Mouse (Mus musculus): Measurements from ENCODE around the gene Ranbp3. TPM values are rescaled to one million over a fixed set of nuclear protein-coding genes. Genes with fewer than 3 reads are reported as not detected.

Ranbp3 gene
- total and polyA plus RNA-seq, 2 experiments = 14.3 to 38.7 TPM

DNA sequence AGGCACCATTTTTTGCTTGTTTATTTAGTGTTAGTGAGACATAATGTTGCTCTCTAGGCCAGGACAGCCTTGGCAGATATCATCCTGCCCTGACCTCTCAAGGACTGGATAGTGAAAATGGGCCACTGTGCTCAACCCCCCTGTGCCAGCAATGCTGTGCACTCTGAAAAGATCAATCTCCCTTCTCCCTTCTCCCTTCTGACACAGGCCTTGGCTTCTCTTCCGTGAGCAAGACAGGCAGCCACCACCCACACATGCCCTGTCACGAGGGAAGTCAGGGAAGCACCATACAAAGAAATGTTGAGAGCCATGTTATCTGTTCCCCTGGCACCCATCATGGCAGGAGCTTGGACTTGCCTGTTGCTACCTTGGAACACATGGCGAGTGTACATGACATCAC lies 17.8 kb upstream of the Ranbp3 start:
- TF ChIP-seq CTCF (IDR thresholded peaks at IDR 0.05; ENCODE audit: low read depth, low read length) (no peak), POLR2A (IDR thresholded peaks at IDR 0.05; ENCODE audit: extremely low read depth, insufficient read depth, low read length) (no peak)
- H3K27me3 ChIP-seq (ENCODE audit: control insufficient read depth, insufficient read depth, low read length) = no peaks in the 10 kb centered on the region
- no peaks in the 10 kb centered on the region for H3K36me3 ChIP-seq (ENCODE audit: control insufficient read depth, insufficient read depth, low read length)
- no peak overlapping the region for H3K27ac ChIP-seq (replicated peaks; ENCODE audit: insufficient read depth, low read depth, low read length)
- H3K4me1 ChIP-seq (ENCODE audit: control insufficient read depth, insufficient read depth, low read length) = no peaks in the 10 kb centered on the region
- H3K4me3 ChIP-seq (ENCODE audit: insufficient read depth, low read depth, low read length) = no peak overlapping the region
- H3K9ac ChIP-seq (ENCODE audit: low read depth, low read length) = no peak overlapping the region
- no peak for DNase-seq (ENCODE audit: extremely low read depth, low read depth, low spot score)
- WGBS = 41% methylated on average over 3 of the region's 3 CpGs
- H3K79me2 ChIP-seq (ENCODE audit: control insufficient read depth, insufficient read depth, low read length) = no peaks in the 10 kb centered on the region

DNA sequence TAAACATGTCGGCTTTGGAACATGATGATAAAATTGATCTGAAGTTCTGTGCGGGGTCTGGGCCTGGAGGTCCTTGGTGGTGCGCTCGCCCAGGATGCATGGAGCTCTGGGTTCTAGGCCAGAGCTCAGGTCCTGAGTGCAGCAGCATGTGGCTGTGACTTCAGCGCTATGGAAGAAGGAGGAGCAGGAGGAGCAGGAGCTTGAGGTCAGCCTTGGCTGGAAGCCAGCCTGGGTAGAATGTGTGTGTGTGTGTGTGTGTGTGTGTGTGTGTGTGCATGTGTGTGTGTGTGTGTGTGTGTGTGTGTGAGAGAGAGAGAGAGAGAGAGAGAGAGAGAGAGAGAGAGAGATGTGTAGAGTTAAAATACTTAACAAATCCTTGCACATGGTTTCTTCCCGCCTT lies 16.9 kb upstream of the Ranbp3 start:
- no peak overlapping the region for H3K27ac ChIP-seq (replicated peaks; ENCODE audit: insufficient read depth, low read depth, low read length)
- H3K4me3 ChIP-seq (ENCODE audit: insufficient read depth, low read depth, low read length) = no peak overlapping the region
- H3K27me3 ChIP-seq (ENCODE audit: control insufficient read depth, insufficient read depth, low read length) = no peaks in the 10 kb centered on the region
- no peaks in the 10 kb centered on the region for H3K79me2 ChIP-seq (ENCODE audit: control insufficient read depth, insufficient read depth, low read length)
- no peak for DNase-seq (ENCODE audit: extremely low read depth, low read depth, low spot score)
- no peak for TF ChIP-seq POLR2A (IDR thresholded peaks at IDR 0.05; ENCODE audit: extremely low read depth, insufficient read depth, low read length)
- TF ChIP-seq CTCF (IDR thresholded peaks at IDR 0.05; ENCODE audit: low read depth, low read length) = no peak
- H3K4me1 ChIP-seq (ENCODE audit: control insufficient read depth, insufficient read depth, low read length) = no peaks in the 10 kb centered on the region
- 87% methylated on average over 6 of the region's 6 CpGs for WGBS
- H3K9ac ChIP-seq (ENCODE audit: low read depth, low read length) = no peak overlapping the region
- H3K36me3 ChIP-seq (ENCODE audit: control insufficient read depth, insufficient read depth, low read length) = no peaks in the 10 kb centered on the region

DNA sequence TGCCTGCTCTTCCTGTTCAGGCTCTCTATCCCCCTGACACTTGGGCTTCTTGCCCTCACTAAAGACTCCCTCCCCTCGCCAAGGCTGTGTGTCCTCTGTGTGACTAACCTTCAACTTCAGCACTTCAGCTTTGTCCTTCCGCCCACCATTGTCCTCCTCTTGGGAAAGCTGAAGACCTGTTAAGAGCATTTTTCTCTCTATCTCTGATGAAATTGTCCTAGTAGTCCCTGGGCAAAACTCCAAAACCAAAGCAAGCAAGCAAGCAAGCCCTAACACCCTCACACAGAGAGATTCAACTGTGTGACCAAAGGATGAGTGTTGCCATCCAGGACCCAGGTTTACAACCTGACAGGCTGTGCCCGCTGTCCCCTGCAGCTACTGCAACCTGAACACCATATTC lies 9.4 kb upstream of the Ranbp3 start:
- Histone ChIP-seq H3K27ac (replicated peaks; ENCODE audit: insufficient read depth, low read depth, low read length) (no peak overlapping the region), H3K27me3 (ENCODE audit: control insufficient read depth, insufficient read depth, low read length) (no peaks in the 10 kb centered on the region), H3K9ac (ENCODE audit: low read depth, low read length) (no peak overlapping the region), H3K4me3 (ENCODE audit: insufficient read depth, low read depth, low read length) (no peak overlapping the region), H3K79me2 (ENCODE audit: control insufficient read depth, insufficient read depth, low read length) (no peaks in the 10 kb centered on the region), H3K4me1 (ENCODE audit: control insufficient read depth, insufficient read depth, low read length) (no peaks in the 10 kb centered on the region; the same call in 1 of the 2 replicates), H3K36me3 (ENCODE audit: control insufficient read depth, insufficient read depth, low read length) (no peaks in the 10 kb centered on the region)
- 67% methylated on average over 3 of the region's 3 CpGs for WGBS
- TF ChIP-seq POLR2A (IDR thresholded peaks at IDR 0.05; ENCODE audit: extremely low read depth, insufficient read depth, low read length) = no peak
- TF ChIP-seq CTCF (IDR thresholded peaks at IDR 0.05; ENCODE audit: low read depth, low read length) = no peak
- DNase-seq (ENCODE audit: extremely low read depth, low read depth, low spot score) = no peak

DNA sequence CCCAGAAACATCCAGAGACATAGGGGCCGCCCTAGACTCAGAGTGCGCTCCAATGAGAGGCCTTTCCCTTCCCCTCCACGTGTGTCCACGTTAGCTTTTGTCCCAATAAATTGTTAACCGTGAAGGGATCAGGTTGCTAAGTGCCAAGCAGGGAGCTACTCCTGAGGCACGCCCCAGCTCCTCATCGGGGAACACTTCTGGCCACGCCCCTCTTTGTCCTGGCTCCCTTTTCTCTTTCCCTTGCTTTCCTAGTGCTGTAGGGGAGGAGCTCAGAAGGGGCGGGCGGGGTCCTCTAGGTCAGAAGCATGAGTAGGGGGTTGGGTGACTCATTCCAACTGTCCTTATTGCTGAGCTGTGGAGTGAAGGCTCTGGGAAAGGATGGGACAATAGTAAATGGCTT lies 8.8 kb upstream of the Ranbp3 start:
- no peaks in the 10 kb centered on the region for H3K36me3 ChIP-seq (ENCODE audit: control insufficient read depth, insufficient read depth, low read length)
- WGBS = 57% methylated on average over 10 of the region's 10 CpGs
- H3K9ac ChIP-seq (ENCODE audit: low read depth, low read length) = no peak overlapping the region
- no peak for TF ChIP-seq CTCF (IDR thresholded peaks at IDR 0.05; ENCODE audit: low read depth, low read length)
- TF ChIP-seq POLR2A (IDR thresholded peaks at IDR 0.05; ENCODE audit: extremely low read depth, insufficient read depth, low read length) = no peak
- DNase-seq (ENCODE audit: extremely low read depth, low read depth, low spot score) = no peak
- no peak overlapping the region for H3K4me3 ChIP-seq (ENCODE audit: insufficient read depth, low read depth, low read length)
- H3K27ac ChIP-seq (replicated peaks; ENCODE audit: insufficient read depth, low read depth, low read length) = no peak overlapping the region
- H3K4me1 ChIP-seq (ENCODE audit: control insufficient read depth, insufficient read depth, low read length) = no peaks in the 10 kb centered on the region; the same call in 1 of the 2 replicates
- H3K79me2 ChIP-seq (ENCODE audit: control insufficient read depth, insufficient read depth, low read length) = no peaks in the 10 kb centered on the region
- no peaks in the 10 kb centered on the region for H3K27me3 ChIP-seq (ENCODE audit: control insufficient read depth, insufficient read depth, low read length)

DNA sequence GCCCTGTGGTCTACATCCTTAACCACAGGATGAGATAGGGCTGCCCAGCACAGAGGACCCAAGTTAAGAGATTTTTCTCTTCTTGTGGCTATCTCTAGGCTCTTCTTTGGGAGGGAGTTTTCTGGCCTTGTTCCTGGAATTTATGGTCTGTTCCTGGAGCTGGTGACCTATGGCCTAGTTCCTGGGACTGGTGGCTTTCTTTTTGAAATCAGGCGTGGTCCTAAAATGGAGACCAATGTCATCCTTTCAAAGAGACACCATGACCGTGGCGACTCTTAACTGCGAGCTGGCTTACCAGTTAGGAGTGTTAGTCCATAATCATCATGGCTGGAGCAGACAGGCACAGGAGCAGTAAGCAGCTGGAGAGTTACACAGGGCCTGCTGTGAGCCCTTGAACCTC lies 6.7 kb upstream of the Ranbp3 start:
- Histone ChIP-seq H3K79me2 (ENCODE audit: control insufficient read depth, insufficient read depth, low read length) (no peaks in the 10 kb centered on the region), H3K4me3 (ENCODE audit: insufficient read depth, low read depth, low read length) (no peak overlapping the region), H3K27me3 (ENCODE audit: control insufficient read depth, insufficient read depth, low read length) (no peaks in the 10 kb centered on the region), H3K9ac (ENCODE audit: low read depth, low read length) (no peak overlapping the region), H3K27ac (replicated peaks; ENCODE audit: insufficient read depth, low read depth, low read length) (no peak overlapping the region), H3K4me1 (ENCODE audit: control insufficient read depth, insufficient read depth, low read length) (no peaks in the 10 kb centered on the region), H3K36me3 (ENCODE audit: control insufficient read depth, insufficient read depth, low read length) (no peaks in the 10 kb centered on the region)
- TF ChIP-seq POLR2A (IDR thresholded peaks at IDR 0.05; ENCODE audit: extremely low read depth, insufficient read depth, low read length) (no peak), CTCF (IDR thresholded peaks at IDR 0.05; ENCODE audit: low read depth, low read length) (no peak)
- WGBS = 87% methylated on average over 4 of the region's 4 CpGs
- no peak for DNase-seq (ENCODE audit: extremely low read depth, low read depth, low spot score)

DNA sequence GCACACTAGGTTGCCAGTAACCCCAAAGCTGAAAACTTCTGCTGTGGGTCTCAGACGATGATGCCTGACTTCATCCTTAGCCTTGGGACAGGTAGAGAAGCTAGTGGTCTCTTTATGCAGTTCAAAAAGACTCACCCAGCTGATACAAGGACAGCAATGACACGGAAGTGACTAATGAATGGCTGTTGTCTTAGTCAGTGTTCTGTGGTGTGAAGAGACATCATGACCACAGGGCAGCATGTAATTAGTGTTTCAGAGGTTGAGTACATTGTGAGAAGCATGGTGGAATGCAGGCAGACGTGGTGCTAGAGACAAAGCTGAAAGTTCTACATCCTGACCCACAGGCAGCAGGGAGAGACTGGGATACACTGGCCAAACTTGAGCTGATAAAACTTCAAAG lies 5.5 kb upstream of the Ranbp3 start:
- DNase-seq (ENCODE audit: extremely low read depth, low read depth, low spot score) = no peak
- H3K27ac ChIP-seq (replicated peaks; ENCODE audit: insufficient read depth, low read depth, low read length) = no peak overlapping the region
- TF ChIP-seq CTCF (IDR thresholded peaks at IDR 0.05; ENCODE audit: low read depth, low read length) = no peak
- no peak for TF ChIP-seq POLR2A (IDR thresholded peaks at IDR 0.05; ENCODE audit: extremely low read depth, insufficient read depth, low read length)
- H3K9ac ChIP-seq (ENCODE audit: low read depth, low read length) = no peak overlapping the region
- H3K27me3 ChIP-seq (ENCODE audit: control insufficient read depth, insufficient read depth, low read length) = no peaks in the 10 kb centered on the region
- H3K4me3 ChIP-seq (ENCODE audit: insufficient read depth, low read depth, low read length) = no peak overlapping the region
- H3K79me2 ChIP-seq (ENCODE audit: control insufficient read depth, insufficient read depth, low read length) = no peaks in the 10 kb centered on the region
- 84% methylated on average over 3 of the region's 3 CpGs for WGBS
- no peaks in the 10 kb centered on the region for H3K4me1 ChIP-seq (ENCODE audit: control insufficient read depth, insufficient read depth, low read length)
- H3K36me3 ChIP-seq (ENCODE audit: control insufficient read depth, insufficient read depth, low read length) = no peaks in the 10 kb centered on the region

All from liver, adult 2 months (tissue).